Mouse (Mus musculus): ENCODE measurements at regions not wholly inside any gene's neighbourhood (a gene's known extent, or its start where the extent isn't known, plus 50 kb on each side); places are given as distances from the start of the nearest gene placed in this dataset.

DNA sequence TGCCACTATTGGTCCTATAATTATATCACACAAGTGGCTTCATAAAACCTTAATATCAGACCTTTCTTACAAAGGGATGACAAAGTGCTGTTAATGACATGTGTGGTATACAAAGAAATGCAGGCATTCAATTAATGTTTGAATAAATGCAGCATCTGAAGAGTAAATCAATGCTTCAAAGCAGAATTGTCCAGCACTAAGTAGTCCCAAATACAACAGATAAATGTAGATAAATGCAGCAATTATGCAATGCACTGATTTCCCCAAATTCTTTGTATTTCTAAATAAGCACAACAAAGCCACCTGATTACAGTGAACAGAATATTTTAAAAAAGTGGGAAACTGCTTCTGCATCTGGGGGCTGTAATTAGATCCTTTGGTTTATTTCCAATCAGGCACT, 435.9 kb downstream of the Cps1 start:
- no peak for TF ChIP-seq CTCF (IDR thresholded peaks at IDR 0.05; ENCODE audit: low read depth)
- no peak for TF ChIP-seq EP300 (optimal IDR thresholded peaks at IDR 0.05)

Measured in stomach, postnatal 0 days (tissue).